Mouse (Mus musculus) brain, embryonic 14.5 days (tissue): ENCODE measurements at regions not wholly inside any gene's neighbourhood (a gene's known extent, or its start where the extent isn't known, plus 50 kb on each side); places are given as distances from the start of the nearest gene placed in this dataset.

Experiments
- CTCF ChIP-seq: fragments of 200-500 bp; IDR thresholded peaks from 2 replicates; pipeline ENCODE4 v1.5.1; 2012; ENCODE audit warnings: inconsistent platforms, mild to moderate bottlenecking, moderate library complexity, borderline replicate concordance; ENCODE audit not compliant: insufficient read depth, insufficient read length; ENCODE audit errors: extremely low read depth
- POLR2A ChIP-seq: fragments of 200-500 bp; IDR thresholded peaks from 2 replicates; pipeline ENCODE4 v1.6.1; 2012; ENCODE audit warnings: mild to moderate bottlenecking, inconsistent platforms, borderline replicate concordance; ENCODE audit not compliant: poor library complexity, insufficient read depth, insufficient read length, severe bottlenecking; ENCODE audit errors: extremely low read depth

GRCm38 (mm10) chr7:65783773-65784172, 77.8 kb upstream of the Pcsk6 start:
- no peak for TF ChIP-seq POLR2A
- no peak for TF ChIP-seq CTCF
